ENCODE assay signal across 32 mouse cellular contexts in genomic region chr12:118508972-118509917, GRCm38 (mm10).
DNase-seq lines count a peak whose midpoint lies in the region; ATAC-seq and TF ChIP-seq lines count a peak whose summit lies in the region.
"Had no signal": no experiment of that assay in that cellular context is flagged by ENCODE, and none has a peak within 500 bp of the region (broad histone marks: within the 10 kb centered on the region; RNA-seq: fewer than 3 reads in every experiment).

No protein-coding gene starts in this region.

- no peak overlapping the region for H3K9ac ChIP-seq in embryonic facial prominence, embryonic 14.5 days (ENCODE audit: low read depth, low read length)
- no peak overlapping the region for H3K9ac ChIP-seq in limb, embryonic 12.5 days (replicated peaks)
- H3K9ac ChIP-seq in limb, embryonic 14.5 days (ENCODE audit: low read depth, low read length, severe bottlenecking), result no peak overlapping the region
- H3K9ac ChIP-seq: forebrain, embryonic 12.5 days; forebrain, postnatal 0 days; heart, embryonic 12.5 days; hindbrain, embryonic 13.5 days; liver, embryonic 14.5 days; neural tube, embryonic 12.5 days had no signal

- no peaks in the 10 kb centered on the region for H3K9me3 ChIP-seq in embryonic facial prominence, embryonic 14.5 days (ENCODE audit: control insufficient read depth, low read length)
- H3K9me3 ChIP-seq in embryonic facial prominence, embryonic 10.5 days, result no peaks in the 10 kb centered on the region
- H3K9me3 ChIP-seq in limb, embryonic 12.5 days, result no peaks in the 10 kb centered on the region
- H3K9me3 ChIP-seq in limb, embryonic 10.5 days (replicated peaks), result no peaks in the 10 kb centered on the region
- no peaks in the 10 kb centered on the region for H3K9me3 ChIP-seq in limb, embryonic 14.5 days (ENCODE audit: control insufficient read depth, low read length)
- H3K9me3 ChIP-seq: forebrain, embryonic 12.5 days; heart, embryonic 12.5 days; hindbrain, embryonic 13.5 days; neural tube, embryonic 12.5 days had no signal

- peak; percentile 42 for DNase-seq in embryonic facial prominence, embryonic 14.5 days (ENCODE audit: low spot score)
- no peak for DNase-seq in embryonic facial prominence, embryonic 10.5 days (ENCODE audit: low spot score)
- no peak for DNase-seq in limb, embryonic 10.5 days (ENCODE audit: low spot score)
- peak; percentile 30 for DNase-seq in limb, embryonic 14.5 days (ENCODE audit: low spot score)
- no peak for DNase-seq in frontal cortex, postnatal 14 days (ENCODE audit: low spot score in 2 of 2)
- no peak for DNase-seq in adrenal gland, postnatal 10 days
- DNase-seq: adrenal gland, adult 2 months; cerebellum, adult 2 months; cerebellum, postnatal 14 days; forebrain, postnatal 0 days; gastrocnemius, postnatal 36 days; heart, adult 2 months; heart, postnatal 4 days; kidney, adult 8-10 months; kidney, postnatal 25 days; liver; lung, adult 2 months; lung, postnatal 10 days; right cerebral cortex, postnatal 4 days; thymus, adult 2 months; thymus, postnatal 36 days had no signal

- ATAC-seq in embryonic facial prominence, embryonic 14.5 days (ENCODE audit: low read depth), result peak; percentile 79; the same call in 1 of the 2 replicates
- peak; percentile 21; the same call in 1 of the 2 replicates for ATAC-seq in limb, embryonic 12.5 days (ENCODE audit: insufficient number of reproducible peaks, insufficient read depth, low FRiP score, low TSS enrichment, low read depth)
- ATAC-seq in limb, embryonic 14.5 days (ENCODE audit: low FRiP score, low read depth), result no peak
- no peak for ATAC-seq in inflammation-experienced regulatory T-cells, adult 6 months
- ATAC-seq: forebrain, postnatal 0 days; midbrain, embryonic 16.5 days had no signal

- no peak overlapping the region for H3K4me2 ChIP-seq in embryonic facial prominence, embryonic 14.5 days (ENCODE audit: low read depth, low read length)
- no peak overlapping the region for H3K4me2 ChIP-seq in limb, embryonic 12.5 days
- H3K4me2 ChIP-seq in limb, embryonic 14.5 days (replicated peaks; ENCODE audit: low read depth, low read length, severe bottlenecking), result no peak overlapping the region
- H3K4me2 ChIP-seq: forebrain, embryonic 12.5 days; heart, embryonic 12.5 days; hindbrain, embryonic 13.5 days; midbrain, embryonic 11.5 days; neural tube, embryonic 12.5 days had no signal

- H3K27ac ChIP-seq in embryonic facial prominence, embryonic 14.5 days (replicated peaks; ENCODE audit: low read depth, low read length), result no peak overlapping the region
- no peak overlapping the region for H3K27ac ChIP-seq in embryonic facial prominence, embryonic 10.5 days (replicated peaks)
- no peak overlapping the region for H3K27ac ChIP-seq in limb, embryonic 12.5 days
- H3K27ac ChIP-seq in limb, embryonic 10.5 days, result no peak overlapping the region; the same call in 1 of the 2 replicates
- no peak overlapping the region for H3K27ac ChIP-seq in limb, embryonic 14.5 days (replicated peaks; ENCODE audit: low read depth, low read length)
- H3K27ac ChIP-seq: forebrain, embryonic 12.5 days; heart, adult 2 months; hindbrain, embryonic 13.5 days; left cerebral cortex, adult 2 months; liver, embryonic 14.5 days; macrophage; neural tube, embryonic 12.5 days had no signal

- H3K27me3 ChIP-seq in embryonic facial prominence, embryonic 14.5 days (replicated peaks; ENCODE audit: control insufficient read depth, insufficient read depth, low read length), result no peaks in the 10 kb centered on the region
- peaks cover 16% of the 10 kb centered on the region for H3K27me3 ChIP-seq in embryonic facial prominence, embryonic 10.5 days (replicated peaks; ENCODE audit: low read depth, poor library complexity, severe bottlenecking)
- H3K27me3 ChIP-seq in limb, embryonic 12.5 days, result 0 out of 2 replicates have a peak, but pooled peaks cover 3% of the 10 kb centered on the region
- 0 out of 2 replicates have a peak, but pooled peaks cover 4% of the 10 kb centered on the region for H3K27me3 ChIP-seq in limb, embryonic 10.5 days (ENCODE audit: low read depth, poor library complexity, severe bottlenecking)
- H3K27me3 ChIP-seq in limb, embryonic 14.5 days (ENCODE audit: control insufficient read depth, insufficient read depth, low read length), result no peaks in the 10 kb centered on the region

- WGBS in embryonic facial prominence, embryonic 14.5 days, result 55% methylated on average over 8 of the region's 8 CpGs
- WGBS in embryonic facial prominence, embryonic 10.5 days, result 74% methylated on average over 8 of the region's 8 CpGs
- 42% methylated on average over 8 of the region's 8 CpGs for WGBS in limb, embryonic 12.5 days
- WGBS in limb, embryonic 10.5 days, result 80% methylated on average over 8 of the region's 8 CpGs
- 38% methylated on average over 8 of the region's 8 CpGs for WGBS in limb, embryonic 14.5 days

- H3K4me1 ChIP-seq in embryonic facial prominence, embryonic 14.5 days (ENCODE audit: control insufficient read depth, insufficient read depth, low read length), result no peaks in the 10 kb centered on the region; the same call in 1 of the 2 replicates
- peaks cover 14% of the 10 kb centered on the region for H3K4me1 ChIP-seq in embryonic facial prominence, embryonic 10.5 days
- H3K4me1 ChIP-seq in limb, embryonic 12.5 days (replicated peaks), result peaks cover 35% of the 10 kb centered on the region
- peaks cover 42% of the 10 kb centered on the region for H3K4me1 ChIP-seq in limb, embryonic 10.5 days
- peaks cover 9% of the 10 kb centered on the region; the same call in 1 of the 2 replicates for H3K4me1 ChIP-seq in limb, embryonic 14.5 days (ENCODE audit: control insufficient read depth, insufficient read depth, low read length)
- H3K4me1 ChIP-seq: heart, embryonic 12.5 days; hindbrain, embryonic 13.5 days had no signal

- no peak overlapping the region for H3K4me3 ChIP-seq in embryonic facial prominence, embryonic 14.5 days (ENCODE audit: low read depth, low read length)
- H3K4me3 ChIP-seq in embryonic facial prominence, embryonic 10.5 days, result no peak overlapping the region
- no peak overlapping the region for H3K4me3 ChIP-seq in limb, embryonic 12.5 days (replicated peaks)
- no peak overlapping the region for H3K4me3 ChIP-seq in limb, embryonic 10.5 days
- H3K4me3 ChIP-seq in limb, embryonic 14.5 days (replicated peaks; ENCODE audit: low read length), result no peak overlapping the region
- H3K4me3 ChIP-seq: forebrain, embryonic 12.5 days; heart, adult 2 months; heart, embryonic 12.5 days; hindbrain, embryonic 13.5 days; left cerebral cortex, adult 2 months; neural tube, embryonic 12.5 days had no signal

- TF ChIP-seq POLR2A in limb, embryonic 14.5 days (IDR thresholded peaks at IDR 0.05; ENCODE audit: borderline replicate concordance, extremely low read depth, insufficient read depth, insufficient read length), result no peak

- H3K36me3 ChIP-seq in embryonic facial prominence, embryonic 14.5 days (ENCODE audit: control insufficient read depth, insufficient read depth, low read length), result no peaks in the 10 kb centered on the region
- H3K36me3 ChIP-seq in embryonic facial prominence, embryonic 10.5 days (replicated peaks), result no peaks in the 10 kb centered on the region
- H3K36me3 ChIP-seq in limb, embryonic 12.5 days, result no peaks in the 10 kb centered on the region
- no peaks in the 10 kb centered on the region for H3K36me3 ChIP-seq in limb, embryonic 10.5 days
- H3K36me3 ChIP-seq in limb, embryonic 14.5 days (ENCODE audit: control insufficient read depth, insufficient read depth, low read length), result no peaks in the 10 kb centered on the region
- H3K36me3 ChIP-seq: forebrain, embryonic 12.5 days; heart, embryonic 12.5 days; hindbrain, embryonic 13.5 days; neural tube, embryonic 12.5 days had no signal

Comparison
In these comparisons a context has a peak if more than half of its experiments do, and no peak if none do; other contexts are left out.
1. ATAC-seq: peak in embryonic facial prominence, embryonic 14.5 days (single experiment) and limb, embryonic 12.5 days (single experiment); none in limb, embryonic 14.5 days (single experiment) and inflammation-experienced regulatory T-cells, adult 6 months (single experiment).
2. DNase-seq: peak in embryonic facial prominence, embryonic 14.5 days (single experiment) and limb, embryonic 14.5 days (single experiment); none in embryonic facial prominence, embryonic 10.5 days (single experiment), limb, embryonic 10.5 days (single experiment), frontal cortex, postnatal 14 days (0 of 2) and adrenal gland, postnatal 10 days (single experiment).